Mouse (Mus musculus): ENCODE data around the gene Wwc2. TPM values are rescaled to one million over a fixed set of nuclear protein-coding genes. Genes with fewer than 3 reads are reported as not detected.
A peak's percentile ranks its signal among the peaks of the same experiment; 100 is the strongest.

The Wwc2 gene
- total RNA-seq, 2 experiments from 2014 or later = 5.6 to 6.4 TPM

GRCm38 (mm10) chr8:47820914-47821772 is 169.6 kb downstream of the Wwc2 start:
- intact Hi-C loops (cut with DNase I) = no loop called here

GRCm38 (mm10) chr8:47819034-47819433 is 171.7 kb downstream of the Wwc2 start:
- intact Hi-C loops (cut with DNase I) = no loop called here
- DNase-seq = no peak

More at GRCm38 (mm10) chr8:47820914-47821772, 169.6 kb downstream of the Wwc2 start:
- no peak for DNase-seq

GRCm38 (mm10) chr8:47811221-47811620 is 179.5 kb downstream of the Wwc2 start:
- intact Hi-C loops (cut with DNase I) = no loop called here
- DNase-seq = no peak

- DNase-seq = no peak
- intact Hi-C loops (cut with DNase I) = no loop called here
Measured at GRCm38 (mm10) chr8:47810666-47811015, 180.1 kb downstream of the Wwc2 start.

- intact Hi-C loops (cut with DNase I) = no loop called here
- no peak for DNase-seq
Measured at GRCm38 (mm10) chr8:47809970-47810665, 180.6 kb downstream of the Wwc2 start.

- intact Hi-C loops (cut with DNase I) = no loop called here
- DNase-seq = no peak
Measured at GRCm38 (mm10) chr8:47804262-47804661, 186.5 kb downstream of the Wwc2 start.

GRCm38 (mm10) chr8:47802349-47802748 is 188.4 kb downstream of the Wwc2 start:
- intact Hi-C loops (cut with DNase I) = no loop called here
- no peak for DNase-seq

GRCm38 (mm10) chr8:47799438-47799837 is 191.3 kb downstream of the Wwc2 start:
- DNase-seq = no peak
- intact Hi-C loops (cut with DNase I) = no loop called here

- intact Hi-C loops (cut with DNase I) = no loop called here
- no peak for DNase-seq
Measured at GRCm38 (mm10) chr8:47791986-47792385, 198.7 kb downstream of the Wwc2 start.

- no peak for DNase-seq
Measured at GRCm38 (mm10) chr8:47787705-47788104, 203.0 kb downstream of the Wwc2 start.

GRCm38 (mm10) chr8:47786323-47786722 is 204.4 kb downstream of the Wwc2 start:
- intact Hi-C loops (cut with DNase I) = no loop called here
- no peak for DNase-seq

More at GRCm38 (mm10) chr8:47787705-47788104, 203.0 kb downstream of the Wwc2 start:
- intact Hi-C loops (cut with DNase I) = no loop called here

- DNase-seq = peak; percentile 27 to 44
- intact Hi-C loops (cut with DNase I) = no loop called here
Measured at GRCm38 (mm10) chr8:47784436-47784835, 206.3 kb downstream of the Wwc2 start.

- peak in 1 of 2 experiments; percentile 10 for DNase-seq
- intact Hi-C loops (cut with DNase I) = no loop called here
Measured at GRCm38 (mm10) chr8:47783944-47784343, 206.8 kb downstream of the Wwc2 start.

- no peak for DNase-seq
Measured at GRCm38 (mm10) chr8:47783544-47783943, 207.2 kb downstream of the Wwc2 start.

GRCm38 (mm10) chr8:47781881-47782280 is 208.8 kb downstream of the Wwc2 start:
- intact Hi-C loops (cut with DNase I) = no loop called here
- DNase-seq = no peak

More at GRCm38 (mm10) chr8:47783544-47783943, 207.2 kb downstream of the Wwc2 start:
- intact Hi-C loops (cut with DNase I) = no loop called here

GRCm38 (mm10) chr8:47779589-47779988 is 211.1 kb downstream of the Wwc2 start:
- intact Hi-C loops (cut with DNase I) = no loop called here
- DNase-seq = no peak

GRCm38 (mm10) chr8:47777415-47777814 is 213.3 kb downstream of the Wwc2 start:
- intact Hi-C loops (cut with DNase I) = no loop called here

More at GRCm38 (mm10) chr8:47777415-47777814, 213.3 kb downstream of the Wwc2 start:
- DNase-seq = no peak

All from gastrocnemius, postnatal 36 days (tissue).